Mouse (Mus musculus): ENCODE data around the gene Tmem170b. TPM values are rescaled to one million over a fixed set of nuclear protein-coding genes. Genes with fewer than 3 reads are reported as not detected.
A peak's percentile ranks its signal among the peaks of the same experiment; 100 is the strongest.
"Not testable (repeated sequence)": the region's sequence is repeated elsewhere in the genome, so short reads cannot be mapped to it uniquely, and the experiment has no call there.

The Tmem170b gene
- polyA plus RNA-seq, 1 experiment = 20.4 TPM

GRCm38 (mm10) chr13:41673541-41673940 is 67.8 kb downstream of the Tmem170b start:
- TF ChIP-seq CTCF (IDR thresholded peaks at IDR 0.05; ENCODE audit: borderline replicate concordance, extremely low read depth, insufficient read depth, insufficient read length) = no peak
- TF ChIP-seq POLR2A (IDR thresholded peaks at IDR 0.05; ENCODE audit: borderline replicate concordance, extremely low read depth, insufficient read depth, insufficient read length, poor library complexity, severe bottlenecking) = no peak

GRCm38 (mm10) chr13:41674608-41675007 is 68.9 kb downstream of the Tmem170b start:
- DNase-seq (ENCODE audit: low read depth) = not testable (repeated sequence)

More at GRCm38 (mm10) chr13:41673541-41673940, 67.8 kb downstream of the Tmem170b start:
- no peak for DNase-seq (ENCODE audit: low read depth)

GRCm38 (mm10) chr13:41675498-41675897 is 69.8 kb downstream of the Tmem170b start:
- DNase-seq (ENCODE audit: low read depth) = no peak
- TF ChIP-seq CTCF (IDR thresholded peaks at IDR 0.05; ENCODE audit: borderline replicate concordance, extremely low read depth, insufficient read depth, insufficient read length) (no peak), POLR2A (IDR thresholded peaks at IDR 0.05; ENCODE audit: borderline replicate concordance, extremely low read depth, insufficient read depth, insufficient read length, poor library complexity, severe bottlenecking) (no peak)

GRCm38 (mm10) chr13:41675966-41676835 is 70.5 kb downstream of the Tmem170b start:
- no peak for TF ChIP-seq CTCF (IDR thresholded peaks at IDR 0.05; ENCODE audit: borderline replicate concordance, extremely low read depth, insufficient read depth, insufficient read length)
- TF ChIP-seq POLR2A (IDR thresholded peaks at IDR 0.05; ENCODE audit: borderline replicate concordance, extremely low read depth, insufficient read depth, insufficient read length, poor library complexity, severe bottlenecking) = no peak

GRCm38 (mm10) chr13:41676836-41677186 is 71.1 kb downstream of the Tmem170b start:
- no peak for TF ChIP-seq POLR2A (IDR thresholded peaks at IDR 0.05; ENCODE audit: borderline replicate concordance, extremely low read depth, insufficient read depth, insufficient read length, poor library complexity, severe bottlenecking)
- no peak for TF ChIP-seq CTCF (IDR thresholded peaks at IDR 0.05; ENCODE audit: borderline replicate concordance, extremely low read depth, insufficient read depth, insufficient read length)
- DNase-seq (ENCODE audit: low read depth) = no peak

More at GRCm38 (mm10) chr13:41675966-41676835, 70.5 kb downstream of the Tmem170b start:
- no peak for DNase-seq (ENCODE audit: low read depth)

- DNase-seq (ENCODE audit: low read depth) = no peak
Observed at GRCm38 (mm10) chr13:41680854-41681549, 75.3 kb downstream of the Tmem170b start.

GRCm38 (mm10) chr13:41682341-41683119 is 76.8 kb downstream of the Tmem170b start:
- TF ChIP-seq CTCF (IDR thresholded peaks at IDR 0.05; ENCODE audit: borderline replicate concordance, extremely low read depth, insufficient read depth, insufficient read length) (no peak), POLR2A (IDR thresholded peaks at IDR 0.05; ENCODE audit: borderline replicate concordance, extremely low read depth, insufficient read depth, insufficient read length, poor library complexity, severe bottlenecking) (no peak)
- peak; percentile 29 for DNase-seq (ENCODE audit: low read depth)

More at GRCm38 (mm10) chr13:41680854-41681549, 75.3 kb downstream of the Tmem170b start:
- TF ChIP-seq POLR2A (IDR thresholded peaks at IDR 0.05; ENCODE audit: borderline replicate concordance, extremely low read depth, insufficient read depth, insufficient read length, poor library complexity, severe bottlenecking) (no peak), CTCF (IDR thresholded peaks at IDR 0.05; ENCODE audit: borderline replicate concordance, extremely low read depth, insufficient read depth, insufficient read length) (no peak)

- TF ChIP-seq POLR2A (IDR thresholded peaks at IDR 0.05; ENCODE audit: borderline replicate concordance, extremely low read depth, insufficient read depth, insufficient read length, poor library complexity, severe bottlenecking) (no peak), CTCF (IDR thresholded peaks at IDR 0.05; ENCODE audit: borderline replicate concordance, extremely low read depth, insufficient read depth, insufficient read length) (peak; percentile 4; the same call in 1 of the 2 replicates)
- no peak for DNase-seq (ENCODE audit: low read depth)
Observed at GRCm38 (mm10) chr13:41683356-41684012, 77.8 kb downstream of the Tmem170b start.

GRCm38 (mm10) chr13:41685499-41685898 is 79.8 kb downstream of the Tmem170b start:
- no peak for DNase-seq (ENCODE audit: low read depth)
- TF ChIP-seq POLR2A (IDR thresholded peaks at IDR 0.05; ENCODE audit: borderline replicate concordance, extremely low read depth, insufficient read depth, insufficient read length, poor library complexity, severe bottlenecking) (no peak), CTCF (IDR thresholded peaks at IDR 0.05; ENCODE audit: borderline replicate concordance, extremely low read depth, insufficient read depth, insufficient read length) (no peak)

GRCm38 (mm10) chr13:41689055-41689454 is 83.3 kb downstream of the Tmem170b start:
- TF ChIP-seq CTCF (IDR thresholded peaks at IDR 0.05; ENCODE audit: borderline replicate concordance, extremely low read depth, insufficient read depth, insufficient read length) (no peak), POLR2A (IDR thresholded peaks at IDR 0.05; ENCODE audit: borderline replicate concordance, extremely low read depth, insufficient read depth, insufficient read length, poor library complexity, severe bottlenecking) (no peak)
- DNase-seq (ENCODE audit: low read depth) = no peak
